Mouse (Mus musculus) midbrain, embryonic 12.5 days (tissue): ENCODE measurements at regions not wholly inside any gene's neighbourhood (a gene's known extent, or its start where the extent isn't known, plus 50 kb on each side); places are given as distances from the start of the nearest gene placed in this dataset.

Experiments
- ATAC-seq: fragments of 200-750 bp; cut with Nextera tagmentation; 2 replicates; pipeline ENCODE4 v1.8.0; 2017; ENCODE audit warnings: low read depth, moderate TSS enrichment, moderate library complexity; ENCODE audit not compliant: low FRiP score
- H3K27ac ChIP-seq: fragments of 300-500 bp; sonication (generic); replicated peaks from 2 replicates; pipeline ENCODE4 v1.5.1; 2016; ENCODE audit warnings: mild to moderate bottlenecking
- H3K27me3 ChIP-seq: fragments of 300-500 bp; sonication (generic); 2 replicates; pipeline ENCODE4 v1.6.1; 2016; ENCODE audit warnings: mild to moderate bottlenecking
- H3K36me3 ChIP-seq: fragments of 300-500 bp; sonication (generic); 2 replicates; pipeline ENCODE4 v1.6.1; 2016
- H3K4me1 ChIP-seq: fragments of 300-500 bp; sonication (generic); 2 replicates; pipeline ENCODE4 v1.6.1; 2016
- H3K4me2 ChIP-seq: fragments of 300-500 bp; sonication (generic); replicated peaks from 2 replicates; pipeline ENCODE4 v1.6.1; 2016; ENCODE audit warnings: mild to moderate bottlenecking, moderate library complexity
- H3K4me3 ChIP-seq: fragments of 300-500 bp; sonication (generic); 2 replicates; pipeline ENCODE4 v1.5.1; 2016; ENCODE audit warnings: mild to moderate bottlenecking
- H3K9ac ChIP-seq: fragments of 300-500 bp; sonication (generic); replicated peaks from 2 replicates; pipeline ENCODE4 v1.6.1; 2016; ENCODE audit warnings: mild to moderate bottlenecking, moderate library complexity
- H3K9me3 ChIP-seq: fragments of 300-500 bp; sonication (generic); 2 replicates; pipeline ENCODE4 v1.6.1; 2016; ENCODE audit warnings: mild to moderate bottlenecking
- WGBS: fragments of 180-500 bp; shearing (Covaris S2); methylation state at CpG from one replicate; pipeline ENCODE4 v1.1.7; 2016; 5-methylcytosine and 5-hydroxymethylcytosine counted together

- Histone ChIP-seq H3K27me3 (no peaks in the 10 kb centered on the region), H3K27ac (no peak overlapping the region), H3K4me3 (no peak overlapping the region), H3K36me3 (no peaks in the 10 kb centered on the region), H3K9me3 (no peaks in the 10 kb centered on the region), H3K4me2 (no peak overlapping the region), H3K4me1 (no peaks in the 10 kb centered on the region), H3K9ac (no peak overlapping the region)
- 82% methylated on average over 12 of the region's 12 CpGs for WGBS
- ATAC-seq = no peak
Measured at GRCm38 (mm10) chr1:137539424-137540116, 579.3 kb upstream of the Nr5a2 start.

DNA sequence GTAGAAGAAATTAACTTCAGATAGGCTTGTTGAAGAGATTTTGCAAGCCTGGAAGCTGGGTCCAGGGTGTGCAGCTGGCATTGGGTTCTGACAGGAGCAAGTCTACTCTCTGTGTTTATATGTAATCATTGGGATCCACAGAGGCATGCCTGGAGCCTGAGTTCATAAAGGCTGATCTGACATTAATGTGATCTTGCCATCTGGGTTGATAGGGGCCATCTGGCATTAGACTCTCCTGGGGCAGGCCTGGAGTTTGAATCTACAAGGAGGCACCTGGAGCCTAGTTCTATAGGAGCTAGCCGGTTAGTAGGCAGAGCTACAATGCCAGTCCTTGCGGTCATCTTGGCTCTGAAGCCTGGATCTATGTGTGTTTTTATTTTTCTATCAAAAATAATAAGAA is 554.5 kb upstream of the Nr5a2 start:
- Histone ChIP-seq H3K4me1 (no peaks in the 10 kb centered on the region), H3K4me2 (no peak overlapping the region), H3K9ac (no peak overlapping the region), H3K27ac (no peak overlapping the region), H3K9me3 (no peaks in the 10 kb centered on the region), H3K27me3 (no peaks in the 10 kb centered on the region), H3K4me3 (no peak overlapping the region), H3K36me3 (no peaks in the 10 kb centered on the region)
- 91% methylated on average over 2 of the region's 2 CpGs for WGBS
- ATAC-seq = peak; percentile 54

DNA sequence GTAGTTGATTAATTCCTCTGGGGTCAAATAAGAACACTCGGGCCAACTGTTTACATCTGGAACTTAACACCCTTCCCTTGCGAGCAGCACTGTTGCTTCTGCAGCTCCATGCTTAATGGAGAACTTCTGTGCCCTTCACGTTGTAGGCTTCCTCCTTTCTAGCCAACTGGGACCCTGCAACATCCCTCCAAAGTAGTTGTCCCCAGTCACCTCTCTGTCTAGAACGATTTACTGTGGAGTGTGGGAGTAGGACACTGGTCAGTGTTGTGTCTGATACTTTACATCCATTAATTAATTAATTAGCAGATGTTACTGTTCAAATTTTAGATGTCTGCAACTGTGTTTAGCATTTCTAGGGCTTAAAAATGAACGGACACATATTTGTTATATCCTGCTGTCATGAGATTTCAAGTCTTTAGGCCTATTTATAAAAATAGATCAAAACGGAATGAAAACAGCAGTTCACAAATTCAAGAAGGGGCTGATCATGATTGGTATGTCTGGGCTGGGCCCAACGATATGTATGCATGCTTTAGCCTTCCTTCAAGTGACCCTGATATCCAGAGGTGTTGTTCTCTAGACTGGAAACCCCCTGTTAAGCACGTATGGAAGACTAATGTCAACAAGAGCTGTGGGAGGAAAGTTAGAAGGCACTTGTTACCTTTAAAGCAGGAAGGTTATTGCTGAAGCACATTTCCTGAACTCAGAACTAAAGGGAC is 543.6 kb upstream of the Nr5a2 start:
- H3K9ac ChIP-seq = no peak overlapping the region
- H3K27me3 ChIP-seq = no peaks in the 10 kb centered on the region
- H3K27ac ChIP-seq = no peak overlapping the region
- 77% methylated on average over 8 of the region's 8 CpGs for WGBS
- no peaks in the 10 kb centered on the region for H3K4me1 ChIP-seq
- H3K9me3 ChIP-seq = no peaks in the 10 kb centered on the region
- no peaks in the 10 kb centered on the region for H3K36me3 ChIP-seq
- no peak for ATAC-seq
- H3K4me2 ChIP-seq = no peak overlapping the region
- H3K4me3 ChIP-seq = no peak overlapping the region

DNA sequence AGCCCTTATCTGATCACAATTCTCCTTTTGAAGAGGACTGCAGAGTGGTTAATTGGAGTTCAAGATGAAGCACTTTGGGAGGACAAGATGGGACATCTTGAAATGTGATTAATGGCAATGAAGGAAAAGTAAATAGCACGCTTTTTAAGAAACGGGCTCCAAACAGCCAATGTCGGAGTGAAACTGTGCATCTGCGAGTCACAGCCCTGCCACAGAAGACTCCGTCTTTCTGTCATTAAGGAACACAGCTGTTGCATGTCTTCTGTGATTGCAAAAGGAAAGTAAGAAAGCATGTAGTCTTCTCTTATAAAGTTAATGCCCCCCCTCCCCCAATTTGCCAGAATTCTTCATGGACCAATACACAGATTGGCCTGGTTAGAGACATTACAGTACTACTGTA is 528.0 kb upstream of the Nr5a2 start:
- H3K9ac ChIP-seq = no peak overlapping the region
- H3K27ac ChIP-seq = no peak overlapping the region
- no peak overlapping the region for H3K4me3 ChIP-seq
- no peaks in the 10 kb centered on the region for H3K36me3 ChIP-seq
- 88% methylated on average over 5 of the region's 5 CpGs for WGBS
- no peak overlapping the region for H3K4me2 ChIP-seq
- no peak for ATAC-seq
- H3K4me1 ChIP-seq = no peaks in the 10 kb centered on the region
- no peaks in the 10 kb centered on the region for H3K27me3 ChIP-seq
- H3K9me3 ChIP-seq = no peaks in the 10 kb centered on the region

DNA sequence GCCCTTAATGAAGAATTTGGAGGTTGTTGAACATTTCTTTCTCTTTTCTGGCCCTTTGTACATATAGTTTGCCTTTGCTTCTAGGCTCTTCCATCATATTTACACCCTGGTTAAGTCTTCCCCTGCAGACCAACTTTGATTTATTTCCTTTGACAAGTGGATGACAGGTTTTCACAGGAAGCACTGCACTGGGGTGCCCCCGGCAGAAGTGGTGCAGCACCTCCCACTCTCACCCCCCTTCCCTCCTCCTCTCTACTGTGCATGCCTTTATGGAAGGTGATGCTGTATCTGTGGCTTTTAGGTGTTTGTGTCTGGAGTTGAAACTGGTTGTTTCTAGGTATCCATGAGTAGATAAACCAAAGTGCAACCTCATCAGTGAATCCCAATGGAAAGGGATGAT is 518.2 kb upstream of the Nr5a2 start:
- ATAC-seq = no peak
- H3K9ac ChIP-seq = no peak overlapping the region
- H3K36me3 ChIP-seq = no peaks in the 10 kb centered on the region
- no peak overlapping the region for H3K4me2 ChIP-seq
- no peaks in the 10 kb centered on the region for H3K9me3 ChIP-seq
- no peak overlapping the region for H3K27ac ChIP-seq
- 79% methylated on average over 1 of the region's 1 CpGs for WGBS
- no peaks in the 10 kb centered on the region for H3K27me3 ChIP-seq
- H3K4me3 ChIP-seq = no peak overlapping the region
- H3K4me1 ChIP-seq = no peaks in the 10 kb centered on the region

DNA sequence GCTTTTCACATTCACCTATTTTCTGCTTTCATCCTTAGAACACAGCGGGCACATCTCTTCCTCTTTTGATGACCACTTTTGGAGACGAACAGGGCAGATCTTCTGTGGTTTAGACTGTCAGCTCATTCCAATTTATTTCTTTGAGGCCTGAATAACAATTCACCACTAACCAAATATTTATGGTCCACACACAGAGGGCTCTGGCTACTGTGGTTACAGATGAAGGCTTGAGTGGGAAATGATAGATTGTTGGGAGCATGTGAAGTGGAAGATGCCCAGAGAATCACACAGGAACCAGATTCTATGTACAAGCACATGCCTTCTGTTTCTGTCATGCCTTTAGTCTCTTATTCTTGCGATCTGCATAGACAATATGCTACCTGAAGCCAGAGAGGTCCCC is 517.0 kb upstream of the Nr5a2 start:
- H3K4me1 ChIP-seq = no peaks in the 10 kb centered on the region
- 82% methylated on average over 3 of the region's 3 CpGs for WGBS
- ATAC-seq = no peak

GRCm38 (mm10) chr1:137474858-137475257 is 514.6 kb upstream of the Nr5a2 start:
- no peak for ATAC-seq
- H3K36me3 ChIP-seq = no peaks in the 10 kb centered on the region
- whole genome bisulfite sequencing = 74% methylated on average over 4 of the region's 4 CpGs
- no peaks in the 10 kb centered on the region for H3K4me1 ChIP-seq
- H3K4me2 ChIP-seq = no peak overlapping the region
- no peaks in the 10 kb centered on the region for H3K27me3 ChIP-seq
- no peak overlapping the region for H3K27ac ChIP-seq
- H3K9me3 ChIP-seq = no peaks in the 10 kb centered on the region
- no peak overlapping the region for H3K9ac ChIP-seq
- H3K4me3 ChIP-seq = no peak overlapping the region

More for the DNA sequence above, 517.0 kb upstream of the Nr5a2 start:
- no peak overlapping the region for H3K27ac ChIP-seq
- no peak overlapping the region for H3K9ac ChIP-seq
- no peaks in the 10 kb centered on the region for H3K36me3 ChIP-seq
- no peaks in the 10 kb centered on the region for H3K9me3 ChIP-seq
- no peak overlapping the region for H3K4me3 ChIP-seq
- H3K4me2 ChIP-seq = no peak overlapping the region
- no peaks in the 10 kb centered on the region for H3K27me3 ChIP-seq

- no peaks in the 10 kb centered on the region for H3K9me3 ChIP-seq
- no peaks in the 10 kb centered on the region for H3K36me3 ChIP-seq
- no peak overlapping the region for H3K27ac ChIP-seq
- ATAC-seq = no peak
- H3K27me3 ChIP-seq = no peaks in the 10 kb centered on the region
- H3K4me2 ChIP-seq = no peak overlapping the region
- 87% methylated on average over 4 of the region's 4 CpGs for WGBS
- H3K4me3 ChIP-seq = no peak overlapping the region
- H3K9ac ChIP-seq = no peak overlapping the region
- no peaks in the 10 kb centered on the region for H3K4me1 ChIP-seq
Measured at GRCm38 (mm10) chr1:137473800-137474685, 513.8 kb upstream of the Nr5a2 start.

GRCm38 (mm10) chr1:137464971-137465370 is 504.7 kb upstream of the Nr5a2 start:
- WGBS = 80% methylated on average over 5 of the region's 5 CpGs
- no peaks in the 10 kb centered on the region for H3K27me3 ChIP-seq
- no peak overlapping the region for H3K4me2 ChIP-seq
- H3K27ac ChIP-seq = no peak overlapping the region
- no peaks in the 10 kb centered on the region for H3K36me3 ChIP-seq
- no peak overlapping the region for H3K4me3 ChIP-seq
- H3K4me1 ChIP-seq = no peaks in the 10 kb centered on the region; the same call in 1 of the 2 replicates
- no peaks in the 10 kb centered on the region for H3K9me3 ChIP-seq
- H3K9ac ChIP-seq = no peak overlapping the region
- ATAC-seq = no peak

- Histone ChIP-seq H3K27ac (no peak overlapping the region), H3K9ac (no peak overlapping the region), H3K4me1 (no peaks in the 10 kb centered on the region), H3K4me3 (no peak overlapping the region), H3K9me3 (no peaks in the 10 kb centered on the region), H3K27me3 (no peaks in the 10 kb centered on the region), H3K4me2 (no peak overlapping the region), H3K36me3 (no peaks in the 10 kb centered on the region)
- WGBS = 93% methylated on average over 1 of the region's 1 CpGs
- ATAC-seq = no peak
Measured at GRCm38 (mm10) chr1:137461189-137461588, 500.9 kb upstream of the Nr5a2 start.

DNA sequence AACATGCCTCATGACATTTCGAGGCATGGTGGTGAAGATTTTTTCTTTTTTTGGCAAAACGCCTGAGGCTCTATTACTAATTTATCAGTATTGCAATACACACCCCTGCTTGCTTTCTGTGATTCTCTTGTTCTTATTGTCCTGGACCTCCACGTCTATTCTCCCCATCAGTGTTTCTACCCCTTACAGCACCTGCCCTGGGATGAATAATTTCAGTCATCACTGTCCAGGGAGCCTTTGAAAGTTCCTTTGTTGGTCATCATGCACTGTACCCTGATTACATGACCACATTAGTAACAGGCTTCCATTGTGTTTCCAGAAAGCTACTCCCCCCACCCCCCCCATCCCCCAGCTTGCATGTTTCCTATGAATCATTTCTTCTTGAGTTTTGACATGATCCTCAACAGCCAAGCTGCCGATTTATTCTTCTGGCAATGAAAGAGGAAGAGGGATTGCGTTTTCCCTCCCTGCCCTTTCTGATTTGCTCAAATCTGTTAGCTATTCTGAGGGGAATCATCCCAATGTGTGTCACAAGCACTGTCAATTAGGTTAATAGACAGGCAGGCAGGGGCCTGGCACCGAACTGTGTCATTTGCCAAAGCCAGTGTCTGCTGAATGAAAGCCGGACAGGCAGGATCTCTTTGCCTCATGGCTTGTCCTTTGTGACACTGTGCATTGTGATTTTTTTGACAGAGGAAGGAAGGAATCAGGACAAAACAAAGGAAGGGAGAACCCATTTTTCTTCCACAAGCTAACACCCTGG is 493.4 kb upstream of the Nr5a2 start:
- Histone ChIP-seq H3K4me2 (no peak overlapping the region), H3K4me3 (no peak overlapping the region), H3K27me3 (no peaks in the 10 kb centered on the region), H3K4me1 (peaks cover 6% of the 10 kb centered on the region), H3K36me3 (no peaks in the 10 kb centered on the region), H3K27ac (peak overlapping the region; percentile 72), H3K9me3 (no peaks in the 10 kb centered on the region), H3K9ac (no peak overlapping the region)
- 44% methylated on average over 7 of the region's 7 CpGs for WGBS
- ATAC-seq = peak; percentile 87
